Mouse (Mus musculus): ENCODE results near the gene Gsg1.

GRCm38 (mm10) chr6:135249846-135250531 is 4.2 kb downstream of the Gsg1 start:
- TF ChIP-seq CTCF (IDR thresholded peaks at IDR 0.05; ENCODE audit: low read depth): peak; percentile 88
- TF ChIP-seq EP300 (IDR thresholded peaks at IDR 0.05; ENCODE audit: low read depth): no peak

All from liver, postnatal 0 days (tissue).